Mouse (Mus musculus): Measurements from ENCODE around the gene Zkscan2.

- TF ChIP-seq POLR2A (IDR thresholded peaks at IDR 0.05; ENCODE audit: insufficient read length, low read depth) (no peak), MAX (IDR thresholded peaks at IDR 0.05; ENCODE audit: low read depth) (no peak), MYOG (IDR thresholded peaks at IDR 0.05; ENCODE audit: control insufficient read depth in 1 of 3, insufficient read depth in 1 of 3, insufficient read length in 2 of 3, low read depth in 2 of 3) (no peak), E2F4 (IDR thresholded peaks at IDR 0.05; ENCODE audit: insufficient read depth) (no peak)
Observed at GRCm38 (mm10) chr7:123458309-123458708, 41.9 kb downstream of the Zkscan2 start.
